Mouse (Mus musculus) NIH3T3 (cell line): ENCODE data around the gene Rassf3.

ENCODE experiments used
- DNase-seq: peaks from one replicate; pipeline ENCODE4 v3.0.0-alpha.2; 2012; ENCODE audit warnings: low read depth

Rassf3 gene

GRCm38 (mm10) chr10:121429981-121430682 lies 46.0 kb downstream of the Rassf3 start:
- DNase-seq = no peak

- no peak for DNase-seq
These were observed 46.6 kb downstream of the Rassf3 start for GRCm38 (mm10) chr10:121429581-121429980.

- peak; percentile 38 for DNase-seq
These were observed 47.1 kb downstream of the Rassf3 start for GRCm38 (mm10) chr10:121429089-121429488.

GRCm38 (mm10) chr10:121428011-121428711 lies 48.0 kb downstream of the Rassf3 start:
- DNase-seq = no peak

GRCm38 (mm10) chr10:121427136-121427535 lies 49.0 kb downstream of the Rassf3 start:
- no peak for DNase-seq

GRCm38 (mm10) chr10:121426458-121427070 lies 49.6 kb downstream of the Rassf3 start:
- DNase-seq = no peak

- no peak for DNase-seq
These were observed 50.6 kb downstream of the Rassf3 start for GRCm38 (mm10) chr10:121425506-121426025.

- DNase-seq = no peak
These were observed 51.1 kb downstream of the Rassf3 start for GRCm38 (mm10) chr10:121425079-121425478.

- no peak for DNase-seq
These were observed 51.7 kb downstream of the Rassf3 start for GRCm38 (mm10) chr10:121424455-121424854.

GRCm38 (mm10) chr10:121423541-121424349 lies 52.4 kb downstream of the Rassf3 start:
- DNase-seq = no peak

- no peak for DNase-seq
These were observed 53.9 kb downstream of the Rassf3 start for GRCm38 (mm10) chr10:121422294-121422693.

- no peak for DNase-seq
These were observed 54.4 kb downstream of the Rassf3 start for GRCm38 (mm10) chr10:121421657-121422290.

- DNase-seq = no peak
These were observed 55.1 kb downstream of the Rassf3 start for GRCm38 (mm10) chr10:121421023-121421422.

GRCm38 (mm10) chr10:121419640-121420470 lies 56.3 kb downstream of the Rassf3 start:
- no peak for DNase-seq

GRCm38 (mm10) chr10:121418835-121419234 lies 57.3 kb downstream of the Rassf3 start:
- DNase-seq = no peak

GRCm38 (mm10) chr10:121414127-121414526 lies 62.0 kb downstream of the Rassf3 start:
- no peak for DNase-seq

- no peak for DNase-seq
These were observed 63.3 kb downstream of the Rassf3 start for GRCm38 (mm10) chr10:121412824-121413223.

GRCm38 (mm10) chr10:121411721-121412455 lies 64.3 kb downstream of the Rassf3 start:
- no peak for DNase-seq

GRCm38 (mm10) chr10:121409717-121410116 lies 66.4 kb downstream of the Rassf3 start:
- peak; percentile 85 for DNase-seq

GRCm38 (mm10) chr10:121403946-121404345 lies 72.2 kb downstream of the Rassf3 start:
- DNase-seq = no peak
